Mouse (Mus musculus) liver, embryonic 14.5 days (tissue): Measurements from ENCODE around the gene Gtsf1.

ENCODE experiments used
- CTCF ChIP-seq: IDR thresholded peaks from 2 replicates; pipeline ENCODE4 v1.5.1; 2016; ENCODE audit warnings: antibody characterized with exemption, low read depth, control low read depth
- EP300 ChIP-seq: IDR thresholded peaks from 2 replicates; pipeline ENCODE4 v1.6.1; 2016; ENCODE audit warnings: antibody characterized with exemption, low read depth

DNA sequence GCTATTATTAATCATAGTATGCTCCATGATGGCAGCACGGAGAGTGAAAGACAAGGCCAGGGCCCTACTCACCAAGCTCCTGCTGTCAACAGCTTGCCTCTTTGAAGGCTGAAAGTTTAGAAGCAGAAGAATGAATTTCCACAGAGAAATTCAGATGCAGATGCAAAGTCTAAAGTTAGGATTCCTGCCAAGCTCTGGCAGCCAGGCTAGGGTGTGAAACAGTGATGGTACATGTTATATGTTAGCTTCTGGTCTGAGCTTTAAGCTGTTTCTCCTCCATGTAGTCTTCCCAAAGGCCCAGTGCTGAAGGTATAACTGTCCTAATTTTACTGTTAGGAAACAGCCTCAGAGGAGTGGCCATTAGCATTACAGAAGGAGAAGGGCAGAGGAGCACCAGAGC is 61.1 kb downstream of the Gtsf1 start:
- TF ChIP-seq CTCF (no peak), EP300 (no peak)
